Mouse (Mus musculus) spleen, adult 2 months (tissue): ENCODE results near the gene Fam169a. TPM values are rescaled to one million over a fixed set of nuclear protein-coding genes. Genes with fewer than 3 reads are reported as not detected.

Experiments
- DNase-seq, 2 experiments: peaks; one replicate each; pipeline versions ENCODE4 v3.0.0 to v3.0.0-alpha.2; 2012 to 2021; ENCODE audit warnings: low spot score in 2 of 2, low read depth in 1 of 2
- H3K27ac ChIP-seq: fragments of 200-500 bp; 2 replicates; pipeline ENCODE4 v1.5.1; 2012; ENCODE audit warnings: low read length, inconsistent platforms; ENCODE audit not compliant: insufficient read depth
- H3K27me3 ChIP-seq: fragments of 200-500 bp; 2 replicates; pipeline ENCODE4 v1.6.1; 2012; ENCODE audit warnings: mild to moderate bottlenecking, moderate library complexity, low read length, inconsistent platforms; ENCODE audit not compliant: control insufficient read depth, insufficient read depth
- H3K36me3 ChIP-seq: fragments of 200-500 bp; 2 replicates; pipeline ENCODE4 v1.6.1; 2012; ENCODE audit warnings: mild to moderate bottlenecking, low read length, inconsistent platforms; ENCODE audit not compliant: control insufficient read depth, insufficient read depth
- H3K4me1 ChIP-seq: fragments of 200-500 bp; 2 replicates; pipeline ENCODE4 v1.6.1; 2011; ENCODE audit warnings: inconsistent platforms; ENCODE audit not compliant: control insufficient read depth, insufficient read depth, insufficient read length
- H3K4me3 ChIP-seq: fragments of 200-500 bp; 2 replicates; pipeline ENCODE4 v1.5.1; 2011; ENCODE audit warnings: mild to moderate bottlenecking, inconsistent platforms; ENCODE audit not compliant: insufficient read depth, insufficient read length; ENCODE audit errors: extremely low read depth
- CTCF ChIP-seq: fragments of 200-500 bp; IDR thresholded peaks from 2 replicates; pipeline ENCODE4 v1.5.1; 2011; ENCODE audit warnings: mild to moderate bottlenecking, inconsistent platforms; ENCODE audit not compliant: insufficient read depth, insufficient read length, insufficient replicate concordance; ENCODE audit errors: extremely low read depth
- POLR2A ChIP-seq: fragments of 200-500 bp; IDR thresholded peaks from 2 replicates; pipeline ENCODE4 v1.6.1; 2011; ENCODE audit warnings: low read depth, low read length, inconsistent platforms
- WGBS: fragments of 180-500 bp; shearing (Covaris S2); methylation state at CpG from one replicate; pipeline ENCODE4 v1.1.7; 2018; 5-methylcytosine and 5-hydroxymethylcytosine counted together
- polyA plus RNA-seq: library from polyadenylated mRNA; depleted of rRNA; stranded (reverse); fragments of >200 nt; gene quantifications from 2 replicates; pipeline ENCODE4 v1.2.3, GENCODE M21; 2012; rRNA removed

Fam169a gene
- polyA plus RNA-seq, 1 experiment, result not detected

DNA sequence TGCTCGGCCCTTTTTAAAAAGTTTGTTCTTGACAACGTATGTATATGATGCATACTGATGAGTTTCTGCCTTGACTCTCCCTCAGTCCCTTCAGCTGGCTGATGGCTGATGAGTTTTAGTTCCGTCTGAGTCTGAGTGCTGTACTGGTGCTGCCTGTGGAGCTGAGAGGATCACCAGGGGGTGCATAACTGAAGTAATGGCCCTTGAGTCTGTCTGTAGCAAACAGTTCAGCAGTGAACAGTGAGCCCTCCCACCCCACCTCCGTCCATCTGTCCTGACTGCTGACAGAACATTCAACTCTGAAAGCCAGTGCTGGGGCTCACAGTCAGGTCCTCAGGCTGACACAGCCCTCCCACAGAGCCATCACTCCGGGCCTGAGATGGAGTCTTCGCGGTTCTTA, 111.9 kb downstream of the Fam169a start:
- H3K4me1 ChIP-seq, result no peaks in the 10 kb centered on the region
- 89% methylated on average over 7 of the region's 7 CpGs for WGBS
- H3K4me3 ChIP-seq, result no peak overlapping the region
- TF ChIP-seq CTCF, result no peak
- no peaks in the 10 kb centered on the region for H3K27me3 ChIP-seq
- no peak for DNase-seq
- peaks cover 63% of the 10 kb centered on the region for H3K36me3 ChIP-seq
- H3K27ac ChIP-seq, result no peak overlapping the region

DNA sequence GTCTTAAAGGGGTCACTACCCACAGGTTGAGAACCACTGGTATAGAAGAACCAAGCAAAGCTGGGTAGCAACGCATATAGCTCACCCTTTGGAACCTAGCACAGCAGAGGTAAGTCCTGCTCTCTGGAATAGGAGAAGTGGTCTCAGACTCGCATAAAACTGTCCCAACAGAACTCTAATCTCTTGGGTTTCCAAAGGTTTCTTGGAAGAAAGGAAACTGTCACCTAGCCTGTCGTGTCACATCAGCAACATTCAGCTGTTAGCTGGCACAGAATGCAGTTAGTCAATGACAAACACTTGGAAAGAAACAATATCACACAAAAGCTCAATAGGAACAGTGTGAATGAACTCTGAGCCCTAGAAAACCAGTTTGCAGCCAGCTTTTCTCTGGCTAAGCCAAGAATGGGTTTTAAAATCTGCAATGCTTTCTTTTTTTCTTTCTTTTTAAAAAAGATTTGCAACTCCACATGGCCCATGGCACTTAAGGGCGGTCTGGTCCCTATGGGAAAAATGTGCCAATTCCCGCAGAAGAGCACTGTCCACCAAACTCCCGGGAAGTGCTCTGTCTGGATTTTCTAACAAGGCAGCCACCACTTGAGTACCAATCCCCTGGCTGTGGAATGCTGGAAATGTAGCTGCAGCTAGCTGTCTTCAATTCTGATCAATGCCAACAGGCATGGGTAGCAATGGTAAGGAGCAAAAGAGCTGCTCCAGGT, 113.2 kb downstream of the Fam169a start:
- DNase-seq, result no peak
- Histone ChIP-seq H3K27me3 (no peaks in the 10 kb centered on the region), H3K27ac (no peak overlapping the region), H3K36me3 (peaks cover 57% of the 10 kb centered on the region), H3K4me1 (no peaks in the 10 kb centered on the region), H3K4me3 (no peak overlapping the region)
- TF ChIP-seq CTCF, result no peak
- TF ChIP-seq POLR2A, result no peak
- WGBS, result 96% methylated on average over 6 of the region's 6 CpGs

Other genes starting within 250 kb of the Fam169a start
- gene Gcnt4, start 142.6 kb upstream of the Fam169a start, polyA plus RNA-seq, result 0.06 and 0.07 TPM in 2 replicates
- gene 1700029F12Rik, start 32.9 kb upstream of the Fam169a start, polyA plus RNA-seq, result 0.09 TPM in 1 of 2 replicates, not detected in the other
- gene Gm6169, start 32.0 kb downstream of the Fam169a start, polyA plus RNA-seq, result 1.3 TPM in 2 replicates
- gene Gfm2, start 70.7 kb downstream of the Fam169a start, polyA plus RNA-seq, result 17.4 and 18.8 TPM in 2 replicates
- gene Nsa2, start 70.7 kb downstream of the Fam169a start, polyA plus RNA-seq, result 17.4 and 19.9 TPM in 2 replicates
- gene Hexb, start 131.1 kb downstream of the Fam169a start, polyA plus RNA-seq, result 97.1 and 134 TPM in 2 replicates
- 4.4 and 5.1 TPM in 2 replicates for gene Enc1, start 173.8 kb downstream of the Fam169a start, polyA plus RNA-seq